Mouse (Mus musculus) myocyte (in vitro differentiated cells): Measurements from ENCODE around the gene Herpud1.

Source experiments
- POLR2A ChIP-seq: IDR thresholded peaks from one replicate; pipeline ENCODE4 v1.6.1; 2011; ENCODE audit warnings: low read depth, mild to moderate bottlenecking, control low read depth, moderate library complexity; ENCODE audit not compliant: insufficient read length
- TCF3 ChIP-seq: IDR thresholded peaks from one replicate; pipeline ENCODE4 v1.6.1; 2011; ENCODE audit warnings: low read depth, control low read depth; ENCODE audit not compliant: insufficient read length

DNA sequence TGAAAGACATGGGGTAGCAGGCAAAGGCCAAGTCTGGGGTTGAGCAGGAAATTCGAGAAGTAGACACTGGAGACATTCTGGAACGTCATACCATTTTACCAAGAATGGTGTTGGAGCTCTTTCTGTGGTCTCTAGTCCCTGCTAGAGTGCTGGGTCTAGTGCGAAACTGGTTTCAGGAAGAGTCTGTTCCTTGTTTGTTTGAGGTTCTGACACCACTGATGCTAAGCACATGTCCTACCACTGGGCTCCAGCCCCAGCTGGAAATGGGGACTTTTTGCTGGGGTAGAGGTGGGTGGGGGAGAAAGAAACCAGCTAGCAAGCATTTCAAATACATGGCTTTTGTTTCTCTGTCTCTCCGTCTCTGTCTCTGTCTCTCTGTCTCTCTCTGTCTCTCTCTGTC, 9.2 kb upstream of the Herpud1 start:
- TF ChIP-seq POLR2A (no peak), TCF3 (no peak)
